ENCODE assay signal across 8 mouse cellular contexts in genomic region chr19:45300691-45301431, GRCm38 (mm10).
DNase-seq lines count a peak whose midpoint lies in the region; ATAC-seq and TF ChIP-seq lines count a peak whose summit lies in the region.

No protein-coding gene starts in this region.

- peak; percentile 28 for TF ChIP-seq RAD21 in MEL (IDR thresholded peaks at IDR 0.05; ENCODE audit: low read depth, low read length)

- H3K36me3 ChIP-seq in MEL (ENCODE audit: control insufficient read depth in 1 of 2, insufficient read depth in 2 of 2, low read length in 2 of 2): peaks cover 0 to 19% of the 10 kb centered on the region in 2 experiments; a peak in 2 of 4 replicates
- H3K36me3 ChIP-seq in heart, embryonic 13.5 days: no peaks in the 10 kb centered on the region
- H3K36me3 ChIP-seq in limb, embryonic 12.5 days: no peaks in the 10 kb centered on the region
- no peaks in the 10 kb centered on the region for H3K36me3 ChIP-seq in midbrain, embryonic 15.5 days (replicated peaks)

- H3K4me2 ChIP-seq in heart, embryonic 13.5 days: peak overlapping the region; percentile 98
- H3K4me2 ChIP-seq in limb, embryonic 12.5 days: peak overlapping the region; percentile 98
- peak overlapping the region; percentile 97 for H3K4me2 ChIP-seq in midbrain, embryonic 15.5 days

- no peaks in the 10 kb centered on the region for H3K9me3 ChIP-seq in MEL (replicated peaks; ENCODE audit: insufficient read depth, low read length)
- no peaks in the 10 kb centered on the region for H3K9me3 ChIP-seq in heart, embryonic 13.5 days
- H3K9me3 ChIP-seq in limb, embryonic 12.5 days: no peaks in the 10 kb centered on the region
- no peaks in the 10 kb centered on the region for H3K9me3 ChIP-seq in midbrain, embryonic 15.5 days

- no peaks in the 10 kb centered on the region; a peak in 1 of 4 replicates for H3K27me3 ChIP-seq in MEL (ENCODE audit: control insufficient read depth in 1 of 2, insufficient read depth in 2 of 2, low read length in 2 of 2)
- H3K27me3 ChIP-seq in heart, embryonic 13.5 days (replicated peaks): peaks cover 88% of the 10 kb centered on the region
- H3K27me3 ChIP-seq in limb, embryonic 12.5 days: peaks cover 98% of the 10 kb centered on the region
- peaks cover 45% of the 10 kb centered on the region for H3K27me3 ChIP-seq in midbrain, embryonic 15.5 days (replicated peaks)

- H3K79me2 ChIP-seq in MEL (ENCODE audit: control insufficient read depth, insufficient read depth, low read length, poor library complexity): no peaks in the 10 kb centered on the region; the same call in 1 of the 2 replicates

- peaks cover 0 to 26% of the 10 kb centered on the region in 2 experiments; a peak in 3 of 4 replicates for H3K4me1 ChIP-seq in MEL (ENCODE audit: control insufficient read depth in 1 of 2, insufficient read depth in 2 of 2, low read length in 2 of 2)
- H3K4me1 ChIP-seq in heart, embryonic 13.5 days: peaks cover 37% of the 10 kb centered on the region
- H3K4me1 ChIP-seq in limb, embryonic 12.5 days (replicated peaks): peaks cover 16% of the 10 kb centered on the region
- H3K4me1 ChIP-seq in midbrain, embryonic 15.5 days: peaks cover 34% of the 10 kb centered on the region

- peak overlapping the region; percentile 51 for H3K9ac ChIP-seq in MEL (ENCODE audit: control insufficient read depth, low read depth, low read length, poor library complexity, severe bottlenecking)
- peak overlapping the region; percentile 85 for H3K9ac ChIP-seq in heart, embryonic 13.5 days
- peak overlapping the region; percentile 68; the same call in 1 of the 2 replicates for H3K9ac ChIP-seq in limb, embryonic 12.5 days (replicated peaks)
- H3K9ac ChIP-seq in midbrain, embryonic 15.5 days: peak overlapping the region; percentile 77

- TF ChIP-seq POLR2A in MEL (IDR thresholded peaks at IDR 0.05; ENCODE audit: control insufficient read depth in 1 of 2, insufficient read depth in 1 of 2, low read depth in 1 of 2, low read length in 2 of 2, poor library complexity in 1 of 2): no peak; a peak in 1 of 4 replicates

- 4% methylated on average over 22 of the region's 22 CpGs for WGBS in heart, embryonic 13.5 days
- WGBS in limb, embryonic 12.5 days: 5% methylated on average over 22 of the region's 22 CpGs
- 4% methylated on average over 22 of the region's 22 CpGs for WGBS in midbrain, embryonic 15.5 days

- DNase-seq in CD4-positive, CD25-positive, alpha-beta regulatory T cell, adult 2 months (ENCODE audit: low read depth, low spot score): peak; percentile 22
- DNase-seq in MEL (ENCODE audit: low read depth, low spot score): peak; percentile 79
- peak; percentile 85 for DNase-seq in embryo, embryonic 11 days
- no peak for DNase-seq in ovary, postnatal 36 days (ENCODE audit: low spot score)

- no peak for TF ChIP-seq EP300 in MEL (IDR thresholded peaks at IDR 0.05; ENCODE audit: low read depth in 1 of 2, low read length in 2 of 2)

- no peak for ATAC-seq in CD4-positive, CD25-positive, alpha-beta regulatory T cell, adult 4 months
- ATAC-seq in heart, embryonic 13.5 days (ENCODE audit: extremely low read depth, insufficient number of reproducible peaks, low FRiP score, low TSS enrichment): no peak
- ATAC-seq in limb, embryonic 12.5 days (ENCODE audit: insufficient number of reproducible peaks, insufficient read depth, low FRiP score, low TSS enrichment, low read depth): peak; percentile 35; the same call in 1 of the 2 replicates
- peak; percentile 48 for ATAC-seq in midbrain, embryonic 15.5 days (replicated peaks)

- no peak overlapping the region for H3K27ac ChIP-seq in MEL (ENCODE audit: control insufficient read depth, low read depth, low read length)
- H3K27ac ChIP-seq in heart, embryonic 13.5 days (replicated peaks): peak overlapping the region; percentile 81
- no peak overlapping the region for H3K27ac ChIP-seq in limb, embryonic 12.5 days
- H3K27ac ChIP-seq in midbrain, embryonic 15.5 days: peak overlapping the region; percentile 98

- peak; percentile 65 to 80 (median 78) for TF ChIP-seq CTCF in MEL (IDR thresholded peaks at IDR 0.05 in 2 of 3, conservative IDR thresholded peaks at IDR 0.05 in 1 of 3; ENCODE audit: control insufficient read depth in 1 of 3, insufficient read depth in 1 of 3, low read depth in 2 of 3, low read length in 3 of 3, poor library complexity in 1 of 3, severe bottlenecking in 1 of 3)

- H3K4me3 ChIP-seq in MEL (ENCODE audit: control insufficient read depth in 1 of 2, insufficient read depth in 1 of 2, low read depth in 2 of 2, low read length in 2 of 2): peak overlapping the region; percentile 61 to 83
- H3K4me3 ChIP-seq in heart, embryonic 13.5 days: peak overlapping the region; percentile 68
- H3K4me3 ChIP-seq in limb, embryonic 12.5 days (replicated peaks): peak overlapping the region; percentile 60
- H3K4me3 ChIP-seq in midbrain, embryonic 15.5 days: peak overlapping the region; percentile 58

TF ChIP-seq in MEL, 35 proteins besides CTCF, POLR2A, EP300 and RAD21:
- TF ChIP-seq JUND (IDR thresholded peaks at IDR 0.05; ENCODE audit: low read depth, low read length): no peak
- TF ChIP-seq SIN3A (IDR thresholded peaks at IDR 0.05; ENCODE audit: low read length): 0 out of 2 replicates have a peak, but pooled peaks have one; percentile 6
- TF ChIP-seq HCFC1 (IDR thresholded peaks at IDR 0.05; ENCODE audit: low read depth, low read length): 0 out of 2 replicates have a peak, but pooled peaks have one; percentile 25
- peak; percentile 18; the same call in 1 of the 2 replicates for TF ChIP-seq MXI1 (IDR thresholded peaks at IDR 0.05; ENCODE audit: low read depth, low read length)
- no peak for TF ChIP-seq E2F4 (IDR thresholded peaks at IDR 0.05; ENCODE audit: borderline replicate concordance, low read depth, low read length)
- peak; percentile 48 for TF ChIP-seq SMC3 (IDR thresholded peaks at IDR 0.05; ENCODE audit: low read depth, low read length)

Comparison
In these comparisons a context has a peak if more than half of its experiments do, and no peak if none do; other contexts are left out.
1. ATAC-seq: peak in limb, embryonic 12.5 days (single experiment) and midbrain, embryonic 15.5 days (single experiment); none in CD4-positive, CD25-positive, alpha-beta regulatory T cell, adult 4 months (single experiment) and heart, embryonic 13.5 days (single experiment).
2. H3K27ac ChIP-seq: peak in heart, embryonic 13.5 days (single experiment) and midbrain, embryonic 15.5 days (single experiment); none in MEL (single experiment) and limb, embryonic 12.5 days (single experiment).
3. Peak in every context shown above with its lines, with median percentiles within 50 percentile points of each other: H3K4me3 ChIP-seq, H3K9ac ChIP-seq and H3K4me2 ChIP-seq.